Mouse (Mus musculus): Measurements from ENCODE around the gene Klhdc1. TPM values are rescaled to one million over a fixed set of nuclear protein-coding genes. Genes with fewer than 3 reads are reported as not detected.

Klhdc1 gene
- polyA plus RNA-seq, 1 experiment from 2014 or later, result 11.5 TPM

GRCm38 (mm10) chr12:69204052-69204833 lies 36.7 kb upstream of the Klhdc1 start, which contains the start of gene Gm49384:
TSS of gene Gm49384 (minus strand) at chr12:69204267.
- no peak within 1 kb of the TSS for H3K4me2 ChIP-seq (ENCODE audit: low read length)
- H3K4me3 ChIP-seq (ENCODE audit: control insufficient read depth in 1 of 2, insufficient read depth in 1 of 2, low read depth in 1 of 2, low read length in 2 of 2), result no peak within 1 kb of the TSS
- 0 out of 4 replicates have a peak, but pooled peaks cover 0 to under 1% of the 10 kb centered on the region in 2 experiments for H3K4me1 ChIP-seq (ENCODE audit: control insufficient read depth in 2 of 2, insufficient read depth in 2 of 2, low read length in 2 of 2)
- no peak for ATAC-seq (ENCODE audit: insufficient number of reproducible peaks, insufficient read depth, low FRiP score, low read depth)
- H3K9ac ChIP-seq (ENCODE audit: low read length), result no peak within 1 kb of the TSS
- H3K9me3 ChIP-seq (ENCODE audit: control insufficient read depth, low read length), result no peaks in the 10 kb centered on the region
- 86% methylated on average over 16 of the region's 16 CpGs for whole genome bisulfite sequencing
- H3K36me3 ChIP-seq (ENCODE audit: control insufficient read depth, insufficient read depth, low read length), result peaks cover 61% of the 10 kb centered on the region
- H3K27ac ChIP-seq (replicated peaks in 1 of 2; ENCODE audit: control insufficient read depth in 1 of 2, insufficient read depth in 1 of 2, low read depth in 2 of 2, low read length in 2 of 2), result no peak within 1 kb of the TSS
- no peaks in the 10 kb centered on the region for H3K27me3 ChIP-seq (ENCODE audit: control insufficient read depth, insufficient read depth, low read length)

DNA sequence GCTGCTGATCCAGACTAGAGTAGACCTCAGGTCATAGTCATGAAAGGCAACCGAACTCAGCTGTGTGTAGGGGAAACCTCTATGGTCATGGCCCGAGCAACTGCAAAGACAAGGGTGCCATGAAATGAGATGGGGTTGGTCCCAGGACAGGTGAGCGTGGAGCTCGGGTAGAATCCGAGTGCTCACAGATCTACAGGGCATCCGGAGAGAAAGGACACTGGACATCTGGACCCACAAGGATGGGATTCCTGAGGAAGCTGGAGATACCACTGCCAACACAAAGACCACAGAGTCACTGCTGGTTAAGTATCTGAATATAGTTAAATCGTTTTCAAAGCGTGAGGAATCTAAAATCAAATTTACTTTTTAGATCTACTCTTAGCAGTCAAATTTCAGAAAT lies 33.6 kb upstream of the Klhdc1 start:
- no peak overlapping the region for H3K4me2 ChIP-seq (ENCODE audit: low read length)
- H3K36me3 ChIP-seq (ENCODE audit: control insufficient read depth, insufficient read depth, low read length), result peaks cover 51% of the 10 kb centered on the region
- no peak for ATAC-seq (ENCODE audit: insufficient number of reproducible peaks, insufficient read depth, low FRiP score, low read depth)

GRCm38 (mm10) chr12:69207926-69208325 lies 33.0 kb upstream of the Klhdc1 start:
- H3K9ac ChIP-seq (ENCODE audit: low read length), result no peak overlapping the region
- H3K27me3 ChIP-seq (ENCODE audit: control insufficient read depth, insufficient read depth, low read length), result no peaks in the 10 kb centered on the region
- WGBS, result 93% methylated on average over 7 of the region's 7 CpGs
- peaks cover 51% of the 10 kb centered on the region for H3K36me3 ChIP-seq (ENCODE audit: control insufficient read depth, insufficient read depth, low read length)
- H3K27ac ChIP-seq (replicated peaks in 1 of 2; ENCODE audit: control insufficient read depth in 1 of 2, insufficient read depth in 1 of 2, low read depth in 2 of 2, low read length in 2 of 2), result no peak overlapping the region
- H3K4me1 ChIP-seq (ENCODE audit: control insufficient read depth in 2 of 2, insufficient read depth in 2 of 2, low read length in 2 of 2), result no peaks in the 10 kb centered on the region
- no peak overlapping the region for H3K4me2 ChIP-seq (ENCODE audit: low read length)
- no peak overlapping the region for H3K4me3 ChIP-seq (ENCODE audit: control insufficient read depth in 1 of 2, insufficient read depth in 1 of 2, low read depth in 1 of 2, low read length in 2 of 2)
- no peaks in the 10 kb centered on the region for H3K9me3 ChIP-seq (ENCODE audit: control insufficient read depth, low read length)
- ATAC-seq (ENCODE audit: insufficient number of reproducible peaks, insufficient read depth, low FRiP score, low read depth), result no peak

More for the DNA sequence above, 33.6 kb upstream of the Klhdc1 start:
- H3K4me1 ChIP-seq (ENCODE audit: control insufficient read depth in 2 of 2, insufficient read depth in 2 of 2, low read length in 2 of 2), result no peaks in the 10 kb centered on the region
- H3K4me3 ChIP-seq (ENCODE audit: control insufficient read depth in 1 of 2, insufficient read depth in 1 of 2, low read depth in 1 of 2, low read length in 2 of 2), result no peak overlapping the region
- no peaks in the 10 kb centered on the region for H3K27me3 ChIP-seq (ENCODE audit: control insufficient read depth, insufficient read depth, low read length)
- H3K27ac ChIP-seq (replicated peaks in 1 of 2; ENCODE audit: control insufficient read depth in 1 of 2, insufficient read depth in 1 of 2, low read depth in 2 of 2, low read length in 2 of 2), result no peak overlapping the region
- 91% methylated on average over 8 of the region's 8 CpGs for WGBS
- H3K9me3 ChIP-seq (ENCODE audit: control insufficient read depth, low read length), result no peaks in the 10 kb centered on the region
- H3K9ac ChIP-seq (ENCODE audit: low read length), result no peak overlapping the region

DNA sequence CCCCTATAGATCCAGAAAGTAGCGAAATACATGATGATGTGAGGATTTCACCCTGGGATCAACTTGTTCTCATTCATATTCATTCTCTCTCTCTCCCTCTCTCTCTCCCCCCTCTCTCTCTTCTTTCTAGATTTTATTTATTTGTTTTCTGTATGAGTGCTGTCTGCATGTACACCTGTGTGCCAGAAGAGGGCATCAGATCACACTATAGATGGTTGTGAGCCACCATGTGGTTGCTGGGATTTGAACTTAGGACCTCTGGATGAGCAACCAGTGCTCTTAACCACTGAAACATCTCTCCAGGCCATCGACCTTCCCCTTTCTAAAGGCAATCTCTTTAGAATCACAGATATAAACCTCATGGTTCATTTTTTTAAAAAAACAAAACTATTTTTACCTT lies 32.5 kb upstream of the Klhdc1 start:
- Histone ChIP-seq H3K9ac (ENCODE audit: low read length) (no peak overlapping the region), H3K27ac (replicated peaks in 1 of 2; ENCODE audit: control insufficient read depth in 1 of 2, insufficient read depth in 1 of 2, low read depth in 2 of 2, low read length in 2 of 2) (no peak overlapping the region), H3K4me3 (ENCODE audit: control insufficient read depth in 1 of 2, insufficient read depth in 1 of 2, low read depth in 1 of 2, low read length in 2 of 2) (no peak overlapping the region), H3K4me1 (ENCODE audit: control insufficient read depth in 2 of 2, insufficient read depth in 2 of 2, low read length in 2 of 2) (no peaks in the 10 kb centered on the region), H3K27me3 (ENCODE audit: control insufficient read depth, insufficient read depth, low read length) (no peaks in the 10 kb centered on the region), H3K4me2 (ENCODE audit: low read length) (no peak overlapping the region), H3K9me3 (ENCODE audit: control insufficient read depth, low read length) (no peaks in the 10 kb centered on the region), H3K36me3 (ENCODE audit: control insufficient read depth, insufficient read depth, low read length) (peaks cover 50% of the 10 kb centered on the region)
- no peak for ATAC-seq (ENCODE audit: insufficient number of reproducible peaks, insufficient read depth, low FRiP score, low read depth)
- 88% methylated on average over 2 of the region's 2 CpGs for WGBS

DNA sequence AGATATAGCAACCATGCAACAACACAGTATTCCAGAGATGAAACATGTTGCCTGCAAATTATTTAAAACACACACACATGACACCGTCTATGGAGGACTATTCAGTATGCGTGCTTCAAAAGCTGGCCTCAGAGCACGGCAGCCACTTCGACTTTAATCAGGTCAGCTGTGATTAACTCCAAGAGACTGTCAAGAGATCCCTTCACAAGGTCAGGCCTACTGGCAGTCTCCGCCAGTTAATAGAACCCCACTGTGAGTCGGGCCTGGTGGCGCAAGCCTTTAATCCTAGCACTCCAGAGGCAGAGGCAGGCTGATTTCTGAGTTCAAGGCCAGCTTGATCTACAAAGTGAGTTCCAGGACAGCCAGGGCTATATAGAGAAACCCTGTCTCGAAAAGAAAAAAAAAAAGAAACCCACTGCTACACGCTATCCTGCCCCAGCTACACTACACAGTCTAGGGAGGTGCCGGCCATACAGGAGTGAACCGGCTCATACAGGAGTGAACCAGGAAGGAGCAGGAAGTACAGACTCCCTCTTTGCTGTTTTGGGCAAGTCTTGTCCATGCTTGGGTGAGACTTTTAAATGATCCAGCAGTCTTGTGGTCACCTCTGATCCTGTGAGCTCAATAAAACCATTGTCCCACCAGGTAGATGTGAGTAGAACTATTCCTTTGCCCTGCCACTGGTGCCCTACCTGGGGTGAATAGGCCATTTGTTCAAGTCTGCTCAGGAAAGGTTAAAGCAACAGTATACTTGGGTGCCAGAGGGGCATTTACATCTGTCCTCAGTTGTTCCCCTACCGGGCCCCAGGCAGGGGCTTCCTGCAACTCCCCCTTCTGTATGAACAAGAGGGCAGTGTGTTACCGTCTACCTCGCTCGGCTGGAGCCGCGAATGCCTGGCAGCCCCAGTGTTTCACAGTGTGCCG lies 30.7 kb upstream of the Klhdc1 start:
- H3K27ac ChIP-seq (replicated peaks in 1 of 2; ENCODE audit: control insufficient read depth in 1 of 2, insufficient read depth in 1 of 2, low read depth in 2 of 2, low read length in 2 of 2), result no peak overlapping the region
- H3K4me2 ChIP-seq (ENCODE audit: low read length), result no peak overlapping the region
- H3K9ac ChIP-seq (ENCODE audit: low read length), result no peak overlapping the region
- H3K4me3 ChIP-seq (ENCODE audit: control insufficient read depth in 1 of 2, insufficient read depth in 1 of 2, low read depth in 1 of 2, low read length in 2 of 2), result no peak overlapping the region
- no peaks in the 10 kb centered on the region for H3K4me1 ChIP-seq (ENCODE audit: control insufficient read depth in 2 of 2, insufficient read depth in 2 of 2, low read length in 2 of 2)
- 82% methylated on average over 18 of the region's 18 CpGs for WGBS
- no peak for ATAC-seq (ENCODE audit: insufficient number of reproducible peaks, insufficient read depth, low FRiP score, low read depth)
- H3K36me3 ChIP-seq (ENCODE audit: control insufficient read depth, insufficient read depth, low read length), result peaks cover 66% of the 10 kb centered on the region
- no peaks in the 10 kb centered on the region for H3K27me3 ChIP-seq (ENCODE audit: control insufficient read depth, insufficient read depth, low read length)
- H3K9me3 ChIP-seq (ENCODE audit: control insufficient read depth, low read length), result no peaks in the 10 kb centered on the region

- Histone ChIP-seq H3K4me2 (ENCODE audit: low read length) (peak overlapping the region; percentile 25; the same call in 1 of the 2 replicates), H3K4me1 (ENCODE audit: control insufficient read depth in 2 of 2, insufficient read depth in 2 of 2, low read length in 2 of 2) (no peaks in the 10 kb centered on the region), H3K27ac (replicated peaks in 1 of 2; ENCODE audit: control insufficient read depth in 1 of 2, insufficient read depth in 1 of 2, low read depth in 2 of 2, low read length in 2 of 2) (0 out of 4 replicates have a peak overlapping the region, but pooled peaks of 1 of the 2 experiments have one; percentile 41), H3K27me3 (ENCODE audit: control insufficient read depth, insufficient read depth, low read length) (no peaks in the 10 kb centered on the region), H3K9me3 (ENCODE audit: control insufficient read depth, low read length) (no peaks in the 10 kb centered on the region), H3K36me3 (ENCODE audit: control insufficient read depth, insufficient read depth, low read length) (peaks cover 71% of the 10 kb centered on the region), H3K9ac (ENCODE audit: low read length) (no peak overlapping the region), H3K4me3 (ENCODE audit: control insufficient read depth in 1 of 2, insufficient read depth in 1 of 2, low read depth in 1 of 2, low read length in 2 of 2) (no peak overlapping the region)
- 38% methylated on average over 5 of the region's 5 CpGs for WGBS
- no peak for ATAC-seq (ENCODE audit: insufficient number of reproducible peaks, insufficient read depth, low FRiP score, low read depth)
Measured at GRCm38 (mm10) chr12:69211057-69211456, 29.9 kb upstream of the Klhdc1 start.

DNA sequence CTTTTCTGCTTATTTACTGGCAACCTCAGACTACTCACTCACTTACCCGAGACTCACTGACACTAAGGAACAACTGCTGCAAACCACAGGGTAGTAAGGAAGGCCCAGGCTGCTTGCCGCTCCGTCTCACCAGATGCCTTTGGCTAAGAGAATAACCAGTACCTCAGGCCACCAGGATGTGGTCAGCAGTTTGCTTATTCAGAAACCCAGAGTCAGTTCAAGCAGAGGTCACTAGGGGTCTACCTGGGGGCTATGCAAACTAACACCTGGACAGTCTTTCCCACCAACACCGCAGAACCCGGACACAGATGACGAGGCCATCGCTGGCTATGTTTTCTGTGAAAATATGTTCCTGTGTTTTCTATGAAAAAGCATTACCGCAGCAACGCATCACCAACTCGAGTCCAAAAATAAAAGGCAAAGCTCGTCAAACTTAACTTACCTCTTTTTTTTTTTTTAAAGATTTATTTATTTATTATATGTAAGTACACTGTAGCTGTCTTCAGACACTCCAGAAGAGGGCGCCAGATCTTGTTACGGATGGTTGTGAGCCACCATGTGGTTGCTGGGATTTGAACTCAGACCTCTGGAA lies 27.7 kb upstream of the Klhdc1 start:
- Histone ChIP-seq H3K27me3 (ENCODE audit: control insufficient read depth, insufficient read depth, low read length) (no peaks in the 10 kb centered on the region), H3K4me1 (ENCODE audit: control insufficient read depth in 2 of 2, insufficient read depth in 2 of 2, low read length in 2 of 2) (no peaks in the 10 kb centered on the region), H3K9ac (ENCODE audit: low read length) (no peak overlapping the region), H3K27ac (replicated peaks in 1 of 2; ENCODE audit: control insufficient read depth in 1 of 2, insufficient read depth in 1 of 2, low read depth in 2 of 2, low read length in 2 of 2) (no peak overlapping the region), H3K36me3 (ENCODE audit: control insufficient read depth, insufficient read depth, low read length) (peaks cover 80% of the 10 kb centered on the region), H3K4me3 (ENCODE audit: control insufficient read depth in 1 of 2, insufficient read depth in 1 of 2, low read depth in 1 of 2, low read length in 2 of 2) (no peak overlapping the region), H3K9me3 (ENCODE audit: control insufficient read depth, low read length) (no peaks in the 10 kb centered on the region), H3K4me2 (ENCODE audit: low read length) (no peak overlapping the region)
- ATAC-seq (ENCODE audit: insufficient number of reproducible peaks, insufficient read depth, low FRiP score, low read depth), result no peak
- 93% methylated on average over 13 of the region's 13 CpGs for WGBS
